Mouse (Mus musculus) liver, embryonic 16.5 days (tissue): ENCODE measurements around the gene Psma5. TPM values are rescaled to one million over a fixed set of nuclear protein-coding genes. Genes with fewer than 3 reads are reported as not detected.

Source experiments
- ATAC-seq: fragments of 200-750 bp; cut with Nextera tagmentation; 2 replicates; pipeline ENCODE4 v1.8.0; 2017; ENCODE audit warnings: low read depth, mild to moderate bottlenecking, moderate number of reproducible peaks, moderate library complexity
- H3K27ac ChIP-seq: fragments of 300-500 bp; sonication (generic); 2 replicates; pipeline ENCODE4 v1.5.1; 2014; ENCODE audit warnings: mild to moderate bottlenecking, low read length
- H3K27me3 ChIP-seq: fragments of 300-500 bp; sonication (generic); 2 replicates; pipeline ENCODE4 v1.6.1; 2014; ENCODE audit warnings: low read depth, low read length, mixed read lengths; ENCODE audit not compliant: control insufficient read depth, insufficient read depth
- H3K36me3 ChIP-seq: fragments of 300-500 bp; sonication (generic); 2 replicates; pipeline ENCODE4 v1.6.1; 2014; ENCODE audit warnings: mild to moderate bottlenecking; ENCODE audit not compliant: control insufficient read depth, insufficient read depth
- H3K4me1 ChIP-seq: fragments of 300-500 bp; sonication (generic); 2 replicates; pipeline ENCODE4 v1.6.1; 2014; ENCODE audit warnings: low read depth, low read length, mixed read lengths; ENCODE audit not compliant: control insufficient read depth
- H3K4me2 ChIP-seq: fragments of 300-500 bp; sonication (generic); 2 replicates; pipeline ENCODE4 v1.6.1; 2014; ENCODE audit warnings: low read depth, low read length, mixed read lengths
- H3K4me3 ChIP-seq: fragments of 300-500 bp; sonication (generic); 2 replicates; pipeline ENCODE4 v1.5.1; 2014; ENCODE audit warnings: low read depth, mild to moderate bottlenecking, low read length
- H3K9ac ChIP-seq: fragments of 300-500 bp; sonication (generic); 2 replicates; pipeline ENCODE4 v1.6.1; 2014; ENCODE audit warnings: low read depth, low read length
- H3K9me3 ChIP-seq: fragments of 300-500 bp; sonication (generic); replicated peaks from 2 replicates; pipeline ENCODE4 v1.6.1; 2016; ENCODE audit warnings: low read length; ENCODE audit not compliant: control insufficient read depth
- WGBS: fragments of 180-500 bp; shearing (Covaris S2); extraction: QIAGEN DNeasy Blood & Tissue Kit; methylation state at CpG from one replicate; pipeline ENCODE4 v1.1.7; 2014; ENCODE audit not compliant: insufficient replicate concordance; 5-methylcytosine and 5-hydroxymethylcytosine counted together
- polyA plus RNA-seq: library from polyadenylated mRNA; unstranded; fragments of >200 nt; fragmentation: Nextera tagmentation; extraction: Ambion mirVana; gene quantifications from 2 replicates; pipeline ENCODE4 v1.2.1, GENCODE M21; 2015

Psma5 gene
- polyA plus RNA-seq = 126 and 136 TPM in 2 replicates

GRCm38 (mm10) chr3:108256719-108257637, at the start of gene Psma5:
Psma5 (plus strand) TSS chr3:108256926.
- Histone ChIP-seq H3K4me1 (peaks cover 14% of the 10 kb centered on the region), H3K9me3 (no peaks in the 10 kb centered on the region), H3K27ac (peak within 1 kb of the TSS; percentile 87), H3K4me2 (peak within 1 kb of the TSS; percentile 86), H3K4me3 (peak within 1 kb of the TSS; percentile 80), H3K27me3 (no peaks in the 10 kb centered on the region), H3K9ac (peak within 1 kb of the TSS; percentile 91), H3K36me3 (peaks cover 3% of the 10 kb centered on the region; the same call in 1 of the 2 replicates)
- ATAC-seq = peak; percentile 97
- under 1% methylated on average over 79 of the region's 79 CpGs for WGBS

- 67% methylated on average over 3 of the region's 3 CpGs for WGBS
- no peaks in the 10 kb centered on the region for H3K9me3 ChIP-seq
- H3K36me3 ChIP-seq = no peaks in the 10 kb centered on the region
- no peak for ATAC-seq
- H3K4me1 ChIP-seq = peaks cover 18% of the 10 kb centered on the region
- H3K9ac ChIP-seq = no peak overlapping the region
- H3K4me3 ChIP-seq = no peak overlapping the region
- peak overlapping the region; percentile 94 for H3K4me2 ChIP-seq
- H3K27me3 ChIP-seq = no peaks in the 10 kb centered on the region
- H3K27ac ChIP-seq = no peak overlapping the region
These were observed 47.7 kb upstream of the Psma5 start for GRCm38 (mm10) chr3:108209001-108209400.

- Histone ChIP-seq H3K4me1 (peaks cover 18% of the 10 kb centered on the region), H3K27ac (no peak overlapping the region), H3K4me3 (peak overlapping the region; percentile 77), H3K9ac (peak overlapping the region; percentile 78), H3K27me3 (no peaks in the 10 kb centered on the region; the same call in 1 of the 2 replicates), H3K4me2 (peak overlapping the region; percentile 94), H3K36me3 (no peaks in the 10 kb centered on the region), H3K9me3 (no peaks in the 10 kb centered on the region)
- WGBS = 11% methylated on average over 8 of the region's 8 CpGs
- no peak for ATAC-seq
These were observed 47.2 kb upstream of the Psma5 start for GRCm38 (mm10) chr3:108209536-108209935.

GRCm38 (mm10) chr3:108209946-108210770, 46.6 kb upstream of the Psma5 start:
- WGBS = under 1% methylated on average over 68 of the region's 72 CpGs
- Histone ChIP-seq H3K36me3 (no peaks in the 10 kb centered on the region), H3K9ac (peak overlapping the region; percentile 78), H3K27me3 (no peaks in the 10 kb centered on the region; the same call in 1 of the 2 replicates), H3K4me2 (peak overlapping the region; percentile 94), H3K27ac (peak overlapping the region; percentile 68), H3K4me3 (peak overlapping the region; percentile 77), H3K4me1 (peaks cover 18% of the 10 kb centered on the region), H3K9me3 (no peaks in the 10 kb centered on the region)
- ATAC-seq = peak; percentile 91

GRCm38 (mm10) chr3:108210771-108211139, 46.0 kb upstream of the Psma5 start, which contains the start of gene Atxn7l2:
Atxn7l2 (minus strand) TSS chr3:108210934.
- H3K9me3 ChIP-seq = no peaks in the 10 kb centered on the region
- peak within 1 kb of the TSS; percentile 78 for H3K9ac ChIP-seq
- H3K4me3 ChIP-seq = peak within 1 kb of the TSS; percentile 77
- peak within 1 kb of the TSS; percentile 68 for H3K27ac ChIP-seq
- no peaks in the 10 kb centered on the region for H3K36me3 ChIP-seq
- H3K4me1 ChIP-seq = peaks cover 18% of the 10 kb centered on the region
- no peaks in the 10 kb centered on the region; the same call in 1 of the 2 replicates for H3K27me3 ChIP-seq
- WGBS = 0% methylated on average over 14 of the region's 14 CpGs
- ATAC-seq = peak; percentile 40
- H3K4me2 ChIP-seq = peak within 1 kb of the TSS; percentile 94

GRCm38 (mm10) chr3:108211845-108212244, 44.9 kb upstream of the Psma5 start:
- no peaks in the 10 kb centered on the region for H3K9me3 ChIP-seq
- H3K27me3 ChIP-seq = no peaks in the 10 kb centered on the region; the same call in 1 of the 2 replicates
- no peak overlapping the region for H3K4me3 ChIP-seq
- WGBS = 78% methylated on average over 6 of the region's 6 CpGs
- H3K4me1 ChIP-seq = peaks cover 18% of the 10 kb centered on the region
- no peak overlapping the region for H3K27ac ChIP-seq
- H3K9ac ChIP-seq = no peak overlapping the region
- H3K4me2 ChIP-seq = no peak overlapping the region
- ATAC-seq = no peak
- H3K36me3 ChIP-seq = no peaks in the 10 kb centered on the region

GRCm38 (mm10) chr3:108212406-108212805, 44.3 kb upstream of the Psma5 start:
- WGBS = 69% methylated on average over 8 of the region's 8 CpGs
- no peak overlapping the region for H3K9ac ChIP-seq
- no peak for ATAC-seq

GRCm38 (mm10) chr3:108214734-108215133, 42.0 kb upstream of the Psma5 start:
- no peak overlapping the region for H3K4me2 ChIP-seq
- no peaks in the 10 kb centered on the region for H3K9me3 ChIP-seq
- 10% methylated on average over 5 of the region's 5 CpGs for WGBS
- no peak overlapping the region for H3K4me3 ChIP-seq
- H3K36me3 ChIP-seq = no peaks in the 10 kb centered on the region
- H3K9ac ChIP-seq = no peak overlapping the region
- peaks cover 8% of the 10 kb centered on the region for H3K4me1 ChIP-seq
- no peaks in the 10 kb centered on the region; the same call in none of the 2 replicates for H3K27me3 ChIP-seq
- H3K27ac ChIP-seq = no peak overlapping the region
- ATAC-seq = no peak

More at GRCm38 (mm10) chr3:108212406-108212805, 44.3 kb upstream of the Psma5 start:
- no peak overlapping the region for H3K27ac ChIP-seq
- no peak overlapping the region for H3K4me3 ChIP-seq
- H3K27me3 ChIP-seq = no peaks in the 10 kb centered on the region; the same call in 1 of the 2 replicates
- no peak overlapping the region for H3K4me2 ChIP-seq
- no peaks in the 10 kb centered on the region for H3K9me3 ChIP-seq
- peaks cover 18% of the 10 kb centered on the region for H3K4me1 ChIP-seq
- no peaks in the 10 kb centered on the region for H3K36me3 ChIP-seq
